Mouse (Mus musculus): Measurements from ENCODE around the gene Glcci1. TPM values are rescaled to one million over a fixed set of nuclear protein-coding genes. Genes with fewer than 3 reads are reported as not detected.

Glcci1 gene
- total RNA-seq, 2 experiments from 2014 or later = 64.7 to 74.9 TPM

- no peak for DNase-seq (ENCODE audit: extremely low spot score in 1 of 2, low spot score in 1 of 2)
Observed at GRCm38 (mm10) chr6:8492248-8492647, 17.2 kb upstream of the Glcci1 start.

- no peak for DNase-seq (ENCODE audit: extremely low spot score in 1 of 2, low spot score in 1 of 2)
Observed at GRCm38 (mm10) chr6:8495109-8495826, 14.1 kb upstream of the Glcci1 start.

- DNase-seq (ENCODE audit: extremely low spot score in 1 of 2, low spot score in 1 of 2) = no peak
Observed at GRCm38 (mm10) chr6:8495827-8496222, 13.6 kb upstream of the Glcci1 start.

GRCm38 (mm10) chr6:8497234-8497867 lies 12.0 kb upstream of the Glcci1 start:
- DNase-seq (ENCODE audit: extremely low spot score in 1 of 2, low spot score in 1 of 2) = no peak

GRCm38 (mm10) chr6:8497868-8498257 lies 11.5 kb upstream of the Glcci1 start:
- no peak for DNase-seq (ENCODE audit: extremely low spot score in 1 of 2, low spot score in 1 of 2)

- no peak for DNase-seq (ENCODE audit: extremely low spot score in 1 of 2, low spot score in 1 of 2)
Observed at GRCm38 (mm10) chr6:8498961-8499360, 10.4 kb upstream of the Glcci1 start.

- DNase-seq (ENCODE audit: extremely low spot score in 1 of 2, low spot score in 1 of 2) = no peak
Observed at GRCm38 (mm10) chr6:8503953-8504352, 5.4 kb upstream of the Glcci1 start.

- DNase-seq (ENCODE audit: extremely low spot score in 1 of 2, low spot score in 1 of 2) = no peak
Observed at GRCm38 (mm10) chr6:8504521-8505228, 4.7 kb upstream of the Glcci1 start.

- no peak for DNase-seq (ENCODE audit: extremely low spot score in 1 of 2, low spot score in 1 of 2)
Observed at GRCm38 (mm10) chr6:8506631-8507030, 2.8 kb upstream of the Glcci1 start.

GRCm38 (mm10) chr6:8508883-8509536 lies 390 bp upstream of the Glcci1 start:
- peak; percentile 93 to 96 for DNase-seq (ENCODE audit: extremely low spot score in 1 of 2, low spot score in 1 of 2)

- no peak for DNase-seq (ENCODE audit: extremely low spot score in 1 of 2, low spot score in 1 of 2)
Observed at GRCm38 (mm10) chr6:8509961-8510863, 812 bp downstream of the Glcci1 start.

- no peak for DNase-seq (ENCODE audit: extremely low spot score in 1 of 2, low spot score in 1 of 2)
Observed at GRCm38 (mm10) chr6:8510864-8511428, 1.5 kb downstream of the Glcci1 start.

- no peak for DNase-seq (ENCODE audit: extremely low spot score in 1 of 2, low spot score in 1 of 2)
Observed at GRCm38 (mm10) chr6:8511447-8511846, 2.0 kb downstream of the Glcci1 start.

- DNase-seq (ENCODE audit: extremely low spot score in 1 of 2, low spot score in 1 of 2) = no peak
Observed at GRCm38 (mm10) chr6:8512416-8512815, 3.0 kb downstream of the Glcci1 start.

GRCm38 (mm10) chr6:8519687-8520086 lies 10.3 kb downstream of the Glcci1 start:
- no peak for DNase-seq (ENCODE audit: extremely low spot score in 1 of 2, low spot score in 1 of 2)

- DNase-seq (ENCODE audit: extremely low spot score in 1 of 2, low spot score in 1 of 2) = no peak
Observed at GRCm38 (mm10) chr6:8521231-8521630, 11.8 kb downstream of the Glcci1 start.

GRCm38 (mm10) chr6:8524717-8525116 lies 15.3 kb downstream of the Glcci1 start:
- DNase-seq (ENCODE audit: extremely low spot score in 1 of 2, low spot score in 1 of 2) = no peak

- DNase-seq (ENCODE audit: extremely low spot score in 1 of 2, low spot score in 1 of 2) = no peak
Observed at GRCm38 (mm10) chr6:8531104-8531894, 21.9 kb downstream of the Glcci1 start.

GRCm38 (mm10) chr6:8536944-8537343 lies 27.5 kb downstream of the Glcci1 start:
- DNase-seq (ENCODE audit: extremely low spot score in 1 of 2, low spot score in 1 of 2) = no peak
